Mouse (Mus musculus): ENCODE results near the gene Scn5a.

The Scn5a gene

DNA sequence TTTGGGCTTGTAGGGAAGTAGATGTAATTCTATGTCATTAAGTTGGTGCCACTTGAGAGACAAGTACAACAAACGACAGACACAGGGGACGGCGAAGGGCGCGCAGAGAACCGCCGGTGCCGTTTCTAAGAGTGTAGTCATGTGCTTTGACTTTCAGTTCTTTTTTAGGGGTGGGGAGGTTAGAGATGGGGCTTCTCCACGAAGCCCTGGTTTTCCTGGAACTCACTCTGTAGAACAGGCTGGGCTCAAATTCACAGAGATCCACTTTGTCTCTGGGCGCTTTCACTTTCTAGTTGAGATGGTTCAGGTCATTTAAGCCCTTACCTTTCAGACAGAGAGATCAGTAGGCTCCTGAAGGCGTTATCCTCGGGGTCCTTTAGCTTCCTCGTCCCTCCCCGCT lies 122.8 kb downstream of the Scn5a start:
- DNase-seq = no peak

DNA sequence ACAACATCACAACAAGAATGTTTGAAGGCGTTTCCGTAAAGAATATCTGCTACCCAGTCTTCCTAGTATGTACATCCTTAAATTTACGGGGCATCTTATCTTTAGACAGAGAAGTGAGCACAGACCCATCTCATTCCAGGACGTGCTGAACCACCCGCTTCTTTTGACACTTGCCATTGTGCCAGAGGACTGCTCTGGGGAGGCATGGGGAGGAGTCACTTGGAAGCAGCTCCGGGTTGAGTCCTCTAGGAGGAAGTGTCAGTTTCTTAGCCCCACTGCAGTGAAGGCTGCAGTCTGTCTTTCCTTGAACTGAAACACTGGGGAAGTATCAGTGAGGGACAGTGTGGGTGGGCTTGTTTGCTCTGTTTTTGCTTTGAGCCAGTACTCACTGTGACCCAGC lies 133.1 kb downstream of the Scn5a start:
- DNase-seq = peak; percentile 14

DNA sequence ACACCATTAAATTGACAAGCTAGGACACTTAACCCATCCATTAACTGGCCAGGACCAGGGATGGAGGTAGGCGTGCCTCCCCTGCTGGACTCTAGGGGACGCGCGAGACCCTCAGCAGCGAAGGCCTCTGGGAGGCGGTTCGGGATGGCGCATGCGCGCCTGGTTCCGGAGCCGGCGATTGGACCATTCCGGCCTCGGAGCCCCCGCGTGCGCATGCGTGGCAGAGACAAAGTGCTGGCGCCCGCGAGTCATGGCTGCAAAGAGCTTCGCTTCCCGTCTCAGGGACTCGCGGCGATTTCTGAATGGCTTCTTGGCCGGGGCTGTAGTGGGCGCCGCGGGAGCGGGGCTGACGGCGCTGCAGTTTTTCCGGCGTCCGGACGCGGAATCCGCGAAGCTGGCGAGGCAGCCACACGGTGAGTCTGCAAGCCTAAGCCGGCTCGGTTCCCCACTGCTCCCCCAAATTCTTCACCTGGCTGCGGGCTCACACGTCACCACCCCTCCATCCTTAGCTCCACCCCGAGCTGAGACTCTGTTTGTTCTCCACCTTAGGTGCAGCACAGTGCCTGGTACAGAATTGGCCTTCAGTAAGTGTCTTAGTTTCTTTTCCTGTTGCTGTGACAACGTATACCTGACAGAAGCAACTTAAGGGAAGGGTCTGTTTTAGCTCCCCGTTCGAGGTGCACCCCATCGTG lies 133.9 kb downstream of the Scn5a start, which contains the start of gene Exog:
Gene Exog (plus strand): TSS at position 206 of the 692 bp plus-strand sequence.
- peak; percentile 98 for DNase-seq

DNA sequence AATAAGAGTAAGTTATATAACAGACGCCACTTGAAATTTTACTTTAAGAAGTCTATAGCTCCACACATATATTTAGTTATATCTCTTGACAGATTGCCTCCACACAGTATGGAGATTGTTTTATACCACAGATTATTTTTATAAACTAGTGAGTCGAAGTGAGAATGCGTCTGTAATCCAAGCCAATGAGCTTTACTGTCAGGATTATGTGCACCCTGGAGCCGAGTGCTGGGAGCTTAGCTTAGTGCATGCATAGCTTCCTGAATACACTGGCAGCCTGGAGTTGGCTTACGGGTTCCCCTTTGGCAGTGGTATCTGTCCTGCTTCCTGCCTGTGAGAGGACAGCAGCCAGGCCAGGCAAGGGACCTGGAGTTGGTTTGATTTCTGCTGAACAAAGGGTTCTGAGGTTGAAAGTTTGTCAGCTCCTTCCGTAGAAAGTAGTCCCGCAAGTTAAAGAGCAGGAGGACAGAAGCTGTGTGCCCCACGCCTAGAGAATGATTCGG lies 140.3 kb downstream of the Scn5a start:
- no peak for DNase-seq

DNA sequence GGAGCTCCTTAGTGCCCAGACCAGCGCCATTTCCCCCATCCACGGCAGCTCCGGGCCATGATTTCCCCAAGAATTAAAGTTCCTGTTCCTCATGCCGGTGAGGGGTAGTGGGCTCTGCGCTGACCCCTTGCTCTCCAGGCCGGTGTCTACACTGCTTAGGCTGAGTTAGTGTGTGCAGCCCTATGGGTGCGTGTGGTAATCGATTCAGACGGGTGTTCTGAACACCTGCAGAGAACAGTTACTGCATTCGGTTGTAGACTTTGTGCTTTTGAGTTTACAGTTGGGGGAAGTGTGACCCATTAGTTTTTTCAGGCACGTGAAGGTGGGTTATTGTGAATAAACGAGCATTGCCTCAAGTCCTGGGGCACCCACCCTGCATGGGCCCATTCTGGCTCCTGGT lies 140.8 kb downstream of the Scn5a start:
- DNase-seq = no peak

DNA sequence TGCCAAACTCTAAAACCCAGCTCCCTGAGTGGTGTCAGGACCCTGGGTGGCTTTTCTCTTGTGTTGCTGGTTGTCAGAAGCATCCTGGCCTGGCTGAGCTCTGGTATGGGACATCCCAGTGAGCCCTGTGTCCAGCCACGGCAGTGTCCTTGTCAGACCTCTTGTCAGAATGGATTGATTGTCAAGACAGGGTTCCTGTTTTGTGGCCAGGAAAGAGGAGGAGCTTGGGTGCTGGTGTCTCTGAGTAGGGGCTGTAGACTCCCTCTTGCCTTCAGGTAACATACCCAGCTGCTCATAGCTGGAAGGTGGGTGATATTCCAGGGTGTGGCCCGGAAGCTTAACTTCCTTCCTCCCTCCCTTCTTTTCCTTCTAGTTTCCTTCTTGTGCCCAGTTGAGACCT lies 143.0 kb downstream of the Scn5a start:
- DNase-seq = no peak
